Mouse (Mus musculus): ENCODE measurements around the gene Bfsp1.

The Bfsp1 gene

DNA sequence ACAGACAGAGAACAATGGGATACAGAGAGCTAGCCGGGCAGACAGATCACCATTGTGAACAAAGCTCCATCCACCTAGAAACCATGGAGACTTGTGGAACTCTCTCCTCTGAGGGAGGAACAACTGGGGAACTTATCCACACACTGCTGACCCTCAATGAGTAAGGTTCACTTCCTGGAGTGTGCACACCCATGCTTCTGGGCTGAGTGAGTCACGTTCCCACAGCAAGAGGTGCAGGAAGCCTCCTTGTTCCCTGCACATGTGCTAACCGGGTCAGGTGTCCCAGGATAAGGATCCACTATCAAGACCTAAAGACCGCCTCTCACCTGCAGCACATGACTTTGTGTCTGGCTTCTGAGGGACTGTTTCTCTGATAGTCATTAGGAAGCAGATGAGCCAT lies 9.5 kb downstream of the Bfsp1 start:
- no peak for DNase-seq (ENCODE audit: low spot score in 2 of 2)

DNA sequence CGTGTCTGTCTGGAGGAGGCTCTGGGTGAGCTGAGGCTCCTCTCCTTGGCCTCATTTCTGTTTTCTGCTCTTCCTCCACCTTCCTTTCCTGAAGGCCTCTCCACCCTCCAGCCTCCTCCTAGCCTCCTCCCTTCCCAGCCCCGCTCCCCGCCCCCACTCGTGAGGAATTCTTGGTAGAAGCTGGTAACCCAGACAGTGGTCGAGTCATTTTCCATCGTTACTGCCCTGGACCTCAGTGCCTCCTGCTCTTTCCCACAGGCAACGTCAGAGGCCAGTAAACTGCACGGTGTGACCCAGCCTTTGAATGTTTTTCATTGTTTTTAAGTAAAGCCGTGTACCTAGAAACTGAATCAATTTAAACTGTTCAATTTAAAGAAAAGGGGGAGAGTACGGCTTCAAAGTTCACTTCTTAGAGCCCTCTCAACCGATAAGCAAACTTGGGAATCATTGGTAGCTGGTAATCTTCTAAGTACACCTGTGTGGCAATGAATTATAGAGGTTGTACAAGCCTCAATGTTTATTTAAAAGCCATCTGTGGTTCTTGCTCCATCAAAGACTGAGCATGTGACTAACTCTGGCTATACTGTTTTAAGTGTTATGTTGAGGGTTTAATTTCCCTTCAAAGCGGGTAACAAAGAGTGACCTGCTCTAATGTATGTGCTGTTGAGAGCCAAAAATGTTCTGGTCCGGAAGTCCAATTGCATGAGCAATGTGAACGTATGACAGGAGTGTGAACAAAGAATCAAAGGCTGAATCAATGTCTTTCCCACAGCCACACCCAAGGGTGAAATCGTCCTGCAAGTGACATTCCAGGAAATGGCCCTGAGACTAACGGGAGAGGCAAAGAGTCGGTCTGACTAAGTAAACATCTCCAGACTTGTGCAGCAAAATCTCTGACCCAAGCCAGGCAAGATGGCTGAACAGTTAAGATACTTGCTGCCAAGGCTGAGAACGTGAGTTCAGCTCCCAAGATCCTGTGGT lies 10.4 kb downstream of the Bfsp1 start:
- DNase-seq (ENCODE audit: low spot score in 2 of 2): no peak

DNA sequence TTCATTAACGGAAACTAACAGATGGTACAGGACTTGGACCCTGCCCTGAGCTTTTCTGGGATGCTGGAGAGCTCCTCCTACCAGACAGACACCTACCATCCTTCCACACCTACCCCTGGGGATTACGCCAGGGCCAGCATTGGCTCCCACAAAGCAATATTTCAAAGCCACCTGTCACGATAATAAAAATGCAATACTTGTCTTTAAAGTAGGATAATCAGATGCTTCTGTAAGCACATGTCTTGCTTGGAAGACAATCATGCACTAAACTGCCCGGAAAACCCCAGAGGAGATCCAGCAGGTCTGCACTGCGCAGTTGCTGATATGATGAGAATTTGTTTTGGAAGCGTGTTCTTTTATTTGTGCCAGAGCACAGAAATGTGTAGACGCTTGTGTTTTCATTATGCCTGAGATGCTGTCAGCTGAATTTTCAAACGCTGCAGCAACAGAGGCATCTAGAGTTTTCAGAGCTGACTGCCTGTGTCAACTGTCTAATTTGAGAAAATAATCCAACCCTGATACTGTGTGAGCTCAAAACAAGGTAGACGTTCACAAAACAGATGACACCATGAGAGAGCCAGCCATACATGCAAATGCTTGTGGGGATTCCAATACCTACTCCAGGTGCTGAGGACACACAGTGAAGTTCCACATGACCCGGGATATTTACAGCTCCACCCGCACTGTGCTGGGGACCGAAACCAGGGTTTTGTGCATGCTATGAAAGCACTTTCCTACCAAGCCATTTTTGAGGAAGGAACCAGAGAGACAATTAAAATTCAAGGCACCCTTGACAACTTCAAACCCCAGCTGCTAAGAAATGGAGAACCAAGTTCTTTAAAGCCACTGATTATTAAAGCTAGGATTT lies 11.4 kb downstream of the Bfsp1 start:
- DNase-seq (ENCODE audit: low spot score in 2 of 2): no peak

DNA sequence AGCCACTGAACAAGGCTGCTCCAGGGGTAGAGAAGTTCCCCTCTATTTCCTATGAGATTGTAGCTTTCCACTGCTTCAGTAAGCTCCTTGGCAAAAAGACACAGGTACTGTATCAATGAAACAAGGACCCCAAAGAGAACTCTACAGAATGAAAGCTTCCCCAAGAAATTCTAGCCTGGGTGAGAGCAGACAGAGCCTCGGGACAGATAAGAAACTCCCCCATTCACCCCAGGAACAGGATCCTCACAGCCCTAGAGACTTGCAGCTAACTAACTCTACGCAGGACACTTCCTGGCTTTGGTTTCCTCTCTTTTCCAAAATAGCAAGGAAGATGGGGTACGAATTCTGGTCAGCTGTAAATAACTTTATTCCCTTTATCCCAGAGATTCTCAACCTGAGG lies 15.7 kb downstream of the Bfsp1 start:
- DNase-seq (ENCODE audit: low spot score in 2 of 2): no peak

DNA sequence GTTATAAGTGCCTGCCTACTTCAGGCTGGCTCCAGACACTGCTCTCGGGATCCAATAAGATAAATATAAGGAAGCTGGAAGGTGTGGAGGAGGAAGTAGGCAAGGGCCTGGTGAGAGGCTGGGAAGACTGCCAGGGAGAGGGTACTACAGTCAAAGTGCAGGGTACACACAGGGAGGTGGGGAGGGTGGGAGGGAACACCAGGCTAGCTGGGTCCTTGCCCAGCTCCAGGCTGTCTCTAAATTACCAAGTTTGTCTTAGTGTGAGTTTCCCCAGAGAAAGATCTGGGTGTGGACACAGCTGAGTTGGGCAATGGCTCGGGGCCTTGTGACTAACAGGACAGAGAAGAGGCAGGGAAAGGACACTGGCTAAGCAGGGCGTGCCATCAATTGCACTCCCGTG lies 16.2 kb downstream of the Bfsp1 start:
- no peak for DNase-seq (ENCODE audit: low spot score in 2 of 2)

DNA sequence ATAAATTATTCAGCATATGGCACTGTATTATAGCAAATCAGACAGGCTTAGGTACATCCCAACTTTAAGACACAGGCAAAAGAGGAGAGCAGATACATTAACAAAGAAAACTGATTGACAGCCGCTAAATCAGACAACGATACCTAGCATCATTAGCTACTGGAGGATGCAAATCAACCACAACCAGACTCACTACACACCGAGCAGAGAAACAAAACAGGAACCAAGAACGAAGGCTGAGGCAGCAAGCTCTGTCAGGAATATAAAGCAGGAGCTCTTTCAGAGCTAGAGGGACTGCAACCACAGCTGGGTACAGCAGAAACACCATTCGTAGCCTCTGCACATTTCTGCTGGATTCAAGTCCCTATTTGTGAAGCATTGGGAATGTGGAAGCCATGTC lies 18.2 kb downstream of the Bfsp1 start:
- DNase-seq (ENCODE audit: low spot score in 2 of 2): no peak

DNA sequence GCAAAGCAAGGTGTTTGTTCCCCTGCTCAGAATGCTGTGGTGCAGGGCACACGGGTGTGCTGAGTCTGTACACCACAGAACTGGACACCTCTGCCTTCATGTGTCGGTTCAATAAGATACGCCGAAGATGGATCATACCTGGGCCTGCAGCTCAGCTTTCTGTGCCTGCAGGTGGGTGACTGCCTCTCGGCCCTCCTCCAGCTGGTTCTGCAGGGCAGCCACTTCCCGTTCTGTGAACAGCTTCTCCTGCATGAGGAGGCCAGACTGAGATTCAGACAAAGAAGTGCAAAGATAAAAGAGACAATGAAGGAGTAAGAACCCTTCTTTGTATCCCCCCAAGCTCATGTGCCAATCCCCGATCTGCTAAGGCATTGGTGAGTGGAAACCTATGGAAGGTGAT lies 21.4 kb downstream of the Bfsp1 start:
- no peak for DNase-seq (ENCODE audit: low spot score in 2 of 2)

DNA sequence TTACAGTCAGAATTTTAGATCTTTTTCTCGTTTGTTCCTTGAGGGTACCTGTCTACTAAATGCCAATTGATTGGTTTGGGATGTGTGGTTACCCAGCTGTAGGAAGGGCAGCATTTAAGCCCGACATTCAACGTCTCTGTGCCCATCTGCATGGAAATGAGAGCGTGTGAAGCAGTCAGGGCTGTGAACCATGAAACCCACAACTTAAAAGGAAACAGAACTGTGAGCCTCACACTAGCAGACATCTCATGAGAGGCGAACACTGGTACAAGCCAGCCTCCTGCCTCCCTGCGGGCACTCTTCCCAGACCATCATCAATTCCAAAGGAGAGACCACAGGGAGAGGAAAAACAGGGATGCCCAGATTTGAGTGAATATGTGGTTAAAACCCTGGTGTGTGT lies 22.1 kb downstream of the Bfsp1 start:
- DNase-seq (ENCODE audit: low spot score in 2 of 2): peak; percentile 26 to 46

DNA sequence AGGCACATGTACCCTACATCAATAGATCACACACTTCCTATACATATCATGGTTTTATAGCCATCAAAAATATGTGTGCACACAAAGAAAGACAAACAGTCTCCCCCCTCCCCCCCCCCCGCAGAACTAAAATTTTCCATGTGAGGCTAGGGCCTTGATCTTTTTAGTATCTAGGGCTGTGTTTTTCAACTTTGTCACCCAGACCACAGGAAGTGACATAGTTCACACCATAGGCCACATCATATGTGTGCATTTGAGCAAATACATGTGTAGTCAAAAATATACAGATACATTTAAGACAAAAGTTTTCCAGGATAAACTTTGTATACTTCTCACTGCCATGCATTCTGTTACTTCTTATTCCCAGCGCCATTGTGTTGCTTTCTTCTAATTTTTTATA lies 23.5 kb downstream of the Bfsp1 start:
- peak; percentile 58 to 81 for DNase-seq (ENCODE audit: low spot score in 2 of 2)

DNA sequence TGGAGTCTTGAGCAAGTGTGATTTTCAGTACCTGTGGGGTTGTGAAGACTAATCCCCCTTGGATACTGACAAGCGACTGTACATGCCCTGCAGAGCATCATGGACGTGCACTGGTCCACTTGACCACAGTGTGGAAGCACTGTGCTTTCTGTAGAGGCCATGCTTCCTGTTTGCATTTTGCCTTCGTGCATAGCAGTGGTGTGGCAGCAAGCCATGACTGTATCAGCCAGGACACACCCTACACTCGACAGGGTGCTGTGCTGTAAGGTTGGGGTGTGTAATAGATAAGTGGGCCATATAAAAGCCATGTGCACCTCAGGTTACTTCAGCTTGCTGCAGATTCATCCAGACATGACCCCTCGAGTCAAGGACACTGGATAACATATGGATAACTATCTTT lies 24.3 kb downstream of the Bfsp1 start:
- DNase-seq (ENCODE audit: low spot score in 2 of 2): peak; percentile 54 to 70

DNA sequence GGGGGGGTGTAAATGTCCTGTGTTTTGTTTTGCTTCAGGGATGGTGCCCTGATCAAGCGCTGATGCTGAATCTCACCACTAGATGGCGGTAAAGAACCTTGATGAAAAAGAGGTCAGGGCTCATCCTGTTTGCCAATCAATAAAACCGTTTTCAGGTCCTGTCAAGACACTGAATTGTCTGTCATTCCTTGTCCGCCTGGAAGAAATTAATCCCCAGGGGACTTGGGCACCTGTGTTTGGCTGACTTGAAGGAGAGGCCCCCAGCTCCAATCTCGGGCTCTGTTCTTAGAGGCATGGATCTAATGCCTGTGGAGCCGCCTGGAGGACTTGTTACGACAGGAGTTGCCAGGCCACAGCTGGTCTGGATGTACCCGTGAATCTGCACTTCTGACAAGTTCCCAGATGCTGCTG lies 25.7 kb downstream of the Bfsp1 start:
- peak; percentile 75 for DNase-seq (ENCODE audit: low spot score in 2 of 2)

DNA sequence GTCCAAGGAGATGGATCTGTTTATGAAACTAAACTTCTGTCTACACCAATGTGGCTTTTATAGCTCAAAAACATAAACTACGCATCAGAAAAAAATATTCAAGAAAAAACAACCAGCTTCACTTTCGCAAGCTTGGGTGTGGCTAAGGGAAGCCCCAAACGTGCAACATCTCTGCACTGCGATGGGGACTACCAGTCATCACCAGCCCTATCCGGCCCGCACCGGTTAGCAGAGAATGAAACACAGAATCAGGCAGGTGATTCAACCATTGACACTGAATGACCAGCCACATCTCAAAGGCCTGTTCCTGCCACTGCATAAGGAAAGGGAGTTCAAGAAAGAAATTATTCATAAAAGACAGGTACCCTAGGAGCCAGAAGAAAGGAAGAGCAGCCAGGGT lies 27.2 kb downstream of the Bfsp1 start:
- no peak for DNase-seq (ENCODE audit: low spot score in 2 of 2)

DNA sequence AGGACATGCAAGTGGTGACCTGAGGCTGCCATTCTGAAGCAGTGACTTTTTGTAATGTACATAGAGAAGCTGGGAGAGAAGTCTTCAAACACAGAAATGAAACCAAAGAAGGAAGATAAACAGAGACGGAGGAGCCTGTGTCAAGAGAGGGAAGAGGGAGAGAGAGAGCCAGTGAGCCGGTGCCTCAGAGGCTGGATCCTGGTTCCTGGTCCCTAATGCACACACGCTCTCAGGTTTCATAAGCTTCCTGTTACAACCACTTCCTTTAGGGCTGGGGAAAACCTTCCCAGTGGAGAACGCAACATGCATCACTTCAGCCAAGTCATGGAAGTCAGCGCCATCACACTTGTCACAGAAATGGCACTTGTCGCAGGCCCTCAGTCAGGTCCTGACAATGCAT lies 28.9 kb downstream of the Bfsp1 start:
- no peak for DNase-seq (ENCODE audit: low spot score in 2 of 2)

DNA sequence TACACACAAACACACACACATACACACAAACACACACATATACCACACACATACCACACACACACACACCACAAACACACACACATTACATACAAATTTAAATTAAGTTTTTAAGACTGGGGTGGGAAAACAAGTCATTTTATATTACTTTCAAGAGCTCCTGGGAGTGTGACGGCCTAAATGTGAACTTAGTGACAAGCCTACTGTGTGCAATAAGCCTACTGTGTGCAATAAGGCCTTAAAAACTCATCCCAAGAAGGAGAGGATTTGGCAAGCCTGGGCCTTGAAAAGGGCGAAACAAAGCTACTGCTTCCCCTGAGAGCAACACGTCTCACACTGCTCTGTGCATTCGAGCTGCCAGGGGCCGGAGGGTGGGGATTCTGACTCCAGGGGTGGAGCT lies 30.3 kb downstream of the Bfsp1 start:
- no peak for DNase-seq (ENCODE audit: low spot score in 2 of 2)

DNA sequence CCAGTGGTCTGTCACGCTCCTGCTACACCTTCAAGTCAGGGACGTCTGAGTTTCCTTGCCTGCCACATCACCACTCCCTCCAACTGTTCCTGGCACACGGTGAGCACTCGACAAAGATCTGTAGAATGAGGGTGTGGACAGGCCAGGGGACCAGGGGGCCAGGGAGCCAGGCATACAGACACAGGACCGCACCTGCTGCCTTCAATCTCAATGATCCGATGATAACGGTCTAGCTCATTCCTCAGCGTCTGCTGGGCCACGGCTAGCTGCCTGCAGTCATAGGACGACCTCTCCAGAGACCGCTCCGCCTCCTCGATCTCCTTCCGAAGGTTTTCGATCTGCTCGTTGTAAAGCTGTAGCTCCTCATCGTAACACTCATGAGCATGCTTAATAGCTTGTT lies 31.3 kb downstream of the Bfsp1 start:
- DNase-seq (ENCODE audit: low spot score in 2 of 2): no peak

DNA sequence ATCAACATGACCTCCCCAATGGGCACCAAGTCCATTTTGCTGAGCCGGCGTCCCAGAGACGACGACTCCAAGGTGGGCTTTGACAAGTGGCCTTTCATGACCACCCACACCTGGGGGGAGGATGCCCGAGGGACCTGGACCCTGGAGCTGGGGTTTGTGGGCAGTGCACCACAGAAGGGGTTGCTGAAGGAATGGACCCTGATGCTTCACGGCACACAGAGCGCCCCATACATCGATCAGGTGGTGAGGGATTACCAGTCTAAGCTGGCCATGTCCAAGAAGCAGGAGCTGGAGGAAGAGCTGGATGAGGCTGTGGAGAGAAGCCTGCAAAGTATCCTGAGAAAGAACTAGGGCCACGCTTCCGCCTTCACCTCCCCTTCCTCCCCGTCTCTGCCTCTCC lies 49.5 kb downstream of the Bfsp1 start:
- DNase-seq (ENCODE audit: low spot score in 2 of 2): no peak

DNA sequence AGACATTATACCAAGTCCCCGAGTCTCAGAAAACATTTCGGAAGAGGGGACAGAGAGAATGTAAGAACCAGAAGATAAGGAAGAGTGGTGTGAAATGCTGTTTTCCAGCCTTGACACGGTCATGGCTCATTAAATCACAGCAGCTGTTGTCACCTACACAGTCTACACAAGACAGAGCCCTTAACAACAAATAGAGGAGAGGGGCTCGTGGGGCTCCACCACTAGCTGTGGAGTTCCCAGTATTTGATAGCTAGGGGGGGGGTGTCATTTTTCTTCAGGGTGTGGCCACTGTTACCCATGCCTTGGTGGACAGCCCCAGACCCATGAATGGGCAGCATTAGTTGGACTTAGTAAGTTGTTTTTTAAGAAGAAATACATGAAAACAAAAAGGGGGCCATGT lies 50.7 kb downstream of the Bfsp1 start:
- no peak for DNase-seq (ENCODE audit: low spot score in 2 of 2)

DNA sequence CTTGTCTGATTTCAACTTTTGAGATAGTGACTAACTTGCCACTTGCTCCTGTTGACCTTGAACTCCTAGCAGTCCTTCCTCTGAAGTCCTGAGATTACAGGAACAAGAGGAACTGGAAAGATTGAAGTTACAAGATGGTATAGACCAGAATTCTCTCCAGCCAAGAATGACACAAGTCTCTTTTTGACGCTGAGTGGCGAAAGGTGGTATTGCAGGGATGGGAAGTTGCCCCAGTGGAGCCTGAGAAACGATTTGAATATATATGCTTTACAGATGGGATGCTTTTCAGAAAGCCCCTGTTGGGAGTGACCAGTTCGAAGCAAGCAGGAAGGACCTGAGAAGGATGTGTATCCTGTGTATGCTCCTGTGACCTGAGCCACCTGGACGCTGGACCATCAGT lies 54.2 kb downstream of the Bfsp1 start:
- DNase-seq (ENCODE audit: low spot score in 2 of 2): no peak

DNA sequence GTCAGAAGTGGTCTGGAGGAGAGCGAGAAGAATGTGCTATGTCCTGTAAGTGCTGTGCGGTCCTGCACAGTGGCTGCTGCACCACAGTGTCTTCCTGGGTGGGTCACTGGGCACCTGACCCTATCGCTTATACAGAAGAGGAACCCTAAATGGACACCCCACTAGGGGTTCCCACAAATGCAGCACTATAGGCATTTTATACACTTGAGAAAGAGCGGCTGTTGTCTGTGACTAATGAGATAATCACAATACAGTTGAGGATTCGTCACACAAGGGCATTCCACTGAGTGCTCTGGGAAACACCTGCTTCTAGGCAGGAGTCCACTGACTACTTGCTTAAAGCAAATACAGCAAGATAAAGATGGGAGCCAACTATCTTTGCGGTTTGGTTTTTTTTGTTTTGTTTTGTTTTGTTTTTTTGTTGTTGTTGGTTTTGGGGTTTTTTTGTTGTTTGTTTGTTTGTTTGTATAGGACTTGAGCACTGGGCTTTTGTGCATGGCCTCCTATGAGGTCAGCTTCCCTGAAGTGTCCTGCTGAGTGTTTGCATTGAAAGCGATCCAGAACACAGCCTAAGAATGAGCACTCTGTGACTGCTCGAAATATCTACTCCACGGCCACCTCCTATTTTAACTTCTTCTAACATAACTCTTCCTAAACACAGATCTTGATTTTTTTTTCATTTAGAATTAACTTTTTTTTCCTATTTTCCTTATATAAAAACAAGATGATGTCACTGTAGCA lies 55.9 kb downstream of the Bfsp1 start:
- DNase-seq (ENCODE audit: low spot score in 2 of 2): no peak

DNA sequence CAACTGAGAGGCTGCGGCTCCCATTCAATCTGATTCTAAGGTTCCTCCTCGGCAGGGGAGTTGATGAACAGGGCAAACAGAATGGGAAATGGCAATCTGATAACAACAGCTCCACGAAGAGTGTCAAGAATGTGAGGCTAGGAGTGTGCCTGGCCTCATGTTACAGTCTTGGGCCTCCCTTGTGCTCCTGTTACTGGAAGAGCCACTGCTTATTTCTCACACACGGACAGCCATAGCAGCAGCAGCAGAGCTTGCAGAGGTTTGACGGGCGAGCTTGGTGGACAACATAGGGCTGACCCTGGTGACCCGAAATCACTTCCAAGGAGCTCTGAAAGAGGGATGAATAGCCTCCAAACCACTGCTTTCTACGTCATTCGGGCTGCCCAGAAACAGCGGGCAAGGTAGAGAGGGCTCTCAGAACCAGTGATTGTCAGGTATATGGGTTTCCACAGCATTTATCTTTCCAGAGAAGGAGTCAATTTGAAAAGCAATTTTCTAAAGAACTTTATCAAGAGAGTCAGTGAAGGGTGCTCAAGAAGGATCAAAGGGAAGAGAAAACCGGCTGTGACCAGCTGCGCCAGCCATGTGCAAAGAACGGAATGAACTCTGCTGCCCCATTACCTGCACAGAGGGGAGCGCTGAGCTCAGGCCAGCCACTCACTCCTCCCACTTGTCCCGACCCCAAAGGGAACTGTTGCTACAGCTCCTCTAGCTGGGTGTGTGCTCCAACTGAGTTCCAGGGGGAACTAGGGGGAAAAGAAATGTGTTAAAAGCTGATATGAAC lies 56.6 kb downstream of the Bfsp1 start:
- no peak for DNase-seq (ENCODE audit: low spot score in 2 of 2)

DNA sequence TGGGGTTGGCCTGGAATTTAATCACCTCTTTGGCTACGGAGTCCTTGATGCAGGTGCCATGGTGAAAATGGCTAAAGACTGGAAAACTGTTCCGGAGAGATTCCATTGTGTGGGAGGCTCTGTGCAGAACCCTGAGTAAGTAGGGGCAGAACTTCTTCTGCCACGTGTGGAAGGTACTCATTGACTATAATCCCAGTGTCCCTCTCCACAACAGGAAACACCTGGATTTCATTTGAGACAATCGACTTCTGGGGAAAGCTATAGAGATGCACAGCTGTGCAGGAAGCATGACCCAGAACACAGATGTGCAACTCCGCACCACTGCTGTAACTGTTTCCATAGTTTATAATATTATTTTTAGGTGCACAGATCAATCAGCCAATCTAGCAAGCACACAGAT lies 61.9 kb downstream of the Bfsp1 start:
- DNase-seq (ENCODE audit: low spot score in 2 of 2): no peak
